Mouse (Mus musculus): ENCODE results near the gene Bspry. TPM values are rescaled to one million over a fixed set of nuclear protein-coding genes. Genes with fewer than 3 reads are reported as not detected.
A peak's percentile ranks its signal among the peaks of the same experiment; 100 is the strongest.

Bspry gene
- total RNA-seq, 2 experiments from 2014 or later, result 0.42 to 0.70 TPM

DNA sequence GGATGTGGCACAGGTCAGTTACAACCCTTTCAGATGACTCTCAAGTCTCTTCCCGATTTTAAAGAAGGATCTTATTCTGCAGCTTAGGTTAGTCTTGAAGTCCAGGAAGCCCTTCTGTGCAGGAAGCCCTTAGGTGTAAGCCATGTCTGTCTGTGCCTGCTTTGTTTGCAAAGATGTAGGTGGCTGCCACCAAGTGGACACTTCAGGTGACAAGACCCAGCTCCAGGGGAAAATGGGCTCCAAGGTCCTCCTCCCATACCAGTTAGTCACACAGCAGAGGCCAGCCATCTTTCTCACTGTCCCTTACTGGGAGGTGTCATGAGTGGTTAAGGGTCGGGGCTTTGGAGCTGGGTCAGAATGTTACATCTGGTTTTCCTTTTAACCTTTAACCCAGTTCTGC, 26.9 kb downstream of the Bspry start:
- intact Hi-C loops (cut with DNase I), result no loop called here
- no peak for DNase-seq (ENCODE audit: low spot score in 2 of 2)

- intact Hi-C loops (cut with DNase I), result no loop called here
- no peak for DNase-seq (ENCODE audit: low spot score in 2 of 2)
Measured at GRCm38 (mm10) chr4:62508839-62509238, 29.0 kb downstream of the Bspry start.

DNA sequence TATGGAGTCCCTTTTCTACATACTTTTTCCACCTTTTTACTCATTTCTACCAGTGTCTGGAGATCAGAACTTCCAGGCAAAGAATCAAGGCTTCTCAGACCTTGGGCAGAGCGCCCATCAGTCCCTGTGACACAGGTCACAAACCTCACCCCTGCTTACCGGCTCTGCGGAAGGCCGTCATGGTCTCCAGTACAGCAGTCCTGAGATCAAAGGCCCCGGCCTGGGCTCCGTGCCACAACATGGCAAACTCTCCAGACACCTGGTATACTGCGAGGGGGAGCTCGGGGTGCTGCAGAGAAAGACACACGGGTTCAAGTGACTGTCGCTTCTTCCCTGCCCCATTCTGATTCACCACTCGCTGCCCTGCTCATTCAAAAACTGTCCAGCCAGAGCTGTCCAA, 30.1 kb downstream of the Bspry start:
- intact Hi-C loops (cut with DNase I), result no loop called here
- DNase-seq (ENCODE audit: low spot score in 2 of 2), result no peak

DNA sequence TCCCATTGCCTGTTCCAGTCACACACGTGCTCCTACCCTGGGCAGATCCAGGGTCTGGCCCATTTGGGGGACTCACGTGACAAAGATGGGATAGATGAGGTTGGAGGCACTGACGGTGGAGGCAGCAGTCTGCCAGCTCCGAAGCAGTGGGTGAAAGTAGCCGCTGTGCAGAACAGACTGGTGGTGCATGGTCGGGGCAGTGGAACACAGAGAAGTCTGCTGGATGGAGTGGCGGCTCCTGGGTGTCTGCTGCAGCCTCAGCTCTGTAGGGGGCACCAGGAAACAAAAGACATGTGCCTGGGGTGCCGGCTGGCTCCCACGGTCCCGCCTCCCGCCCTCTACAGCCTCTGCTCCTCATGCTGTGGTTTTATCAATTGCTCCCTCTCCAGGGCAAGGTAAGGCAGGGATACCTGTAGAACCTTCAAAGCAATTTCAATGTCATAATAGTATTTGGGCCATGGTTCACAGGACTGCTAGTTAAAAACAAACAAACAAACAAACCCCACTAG, 34.2 kb downstream of the Bspry start:
- DNase-seq (ENCODE audit: low spot score in 2 of 2), result no peak
- intact Hi-C loops (cut with DNase I), result no loop called here

GRCm38 (mm10) chr4:62514995-62515394, 35.1 kb downstream of the Bspry start:
- intact Hi-C loops (cut with DNase I), result no loop called here
- no peak for DNase-seq (ENCODE audit: low spot score in 2 of 2)

DNA sequence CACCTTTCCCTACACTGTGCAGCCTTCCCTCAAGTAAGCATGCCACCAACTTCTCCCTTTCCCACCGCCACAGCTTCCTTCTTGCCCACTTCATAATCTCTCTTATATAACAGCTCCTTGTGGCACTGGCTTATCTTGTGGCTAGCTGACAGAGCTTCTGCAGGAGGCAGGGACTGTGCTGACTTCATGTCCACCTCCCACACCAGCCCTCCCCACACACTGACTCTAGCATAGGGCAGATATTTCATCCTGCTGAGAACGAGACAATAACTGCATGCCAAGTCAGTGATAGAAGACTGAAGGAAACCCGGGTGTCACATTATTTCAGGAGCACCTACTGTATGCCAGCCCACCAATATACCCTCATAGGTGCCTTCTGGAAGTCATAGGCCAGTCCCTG, 35.6 kb downstream of the Bspry start:
- intact Hi-C loops (cut with DNase I), result no loop called here
- DNase-seq (ENCODE audit: low spot score in 2 of 2), result no peak

DNA sequence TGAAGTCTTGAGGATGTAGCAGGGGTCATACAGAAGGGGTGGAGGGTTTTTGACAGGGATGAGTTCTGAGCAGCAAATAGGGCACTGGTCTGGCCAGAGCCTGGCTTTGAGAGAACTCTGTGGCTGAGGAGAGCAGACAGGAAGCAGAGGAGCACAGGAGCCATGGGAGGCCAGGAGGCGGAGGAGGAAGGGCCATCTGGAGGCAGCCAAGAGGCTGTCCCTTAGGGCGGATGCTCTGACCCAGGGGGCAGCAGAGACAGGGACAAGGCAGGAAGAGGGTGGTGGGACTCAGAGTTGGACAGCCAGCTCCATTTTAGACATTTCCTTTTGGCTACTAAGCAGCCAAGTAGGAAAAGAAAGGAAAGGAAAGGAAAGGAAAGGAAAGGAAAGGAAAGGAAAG, 36.2 kb downstream of the Bspry start:
- DNase-seq (ENCODE audit: low spot score in 2 of 2), result no peak
- intact Hi-C loops (cut with DNase I), result no loop called here

DNA sequence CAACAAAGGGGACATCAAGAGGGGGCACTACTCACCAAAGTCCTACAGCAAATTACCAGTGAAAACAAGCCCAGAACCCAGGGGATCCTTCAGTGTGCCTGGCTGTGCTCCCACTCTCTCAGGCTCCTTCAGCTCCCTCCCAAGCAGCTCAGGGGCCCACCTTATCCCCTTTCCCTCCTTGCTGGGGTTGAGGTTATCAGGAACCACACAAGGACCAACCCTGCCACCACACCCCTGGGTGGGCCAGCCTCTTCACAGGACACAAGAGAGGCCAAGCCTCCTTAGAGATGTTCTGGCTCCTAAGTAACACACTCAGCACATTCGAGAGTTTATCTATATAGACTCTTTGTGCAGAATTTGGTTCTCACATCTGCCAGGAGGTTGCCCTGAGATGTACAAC, 36.7 kb downstream of the Bspry start:
- intact Hi-C loops (cut with DNase I), result no loop called here
- DNase-seq (ENCODE audit: low spot score in 2 of 2), result no peak

DNA sequence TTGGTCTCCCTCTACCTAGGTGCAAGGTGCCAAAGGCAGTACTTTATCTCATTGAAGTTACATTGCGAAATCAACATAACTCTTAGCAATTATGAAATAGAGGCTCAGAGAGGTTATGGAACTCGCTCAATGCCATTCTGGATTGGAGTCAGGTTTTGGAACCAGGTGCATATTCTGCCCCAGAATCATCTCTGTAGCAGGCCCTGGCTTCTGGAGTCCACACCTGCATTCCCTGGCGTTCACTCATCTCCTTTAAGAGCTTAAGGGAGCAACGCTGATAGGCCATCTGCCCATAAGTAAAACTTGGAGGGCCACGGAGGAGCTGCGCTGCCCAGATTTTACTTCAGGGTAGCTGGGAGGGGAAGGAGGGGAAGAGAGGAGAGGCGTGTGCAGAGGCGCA, 37.2 kb downstream of the Bspry start:
- intact Hi-C loops (cut with DNase I), result no loop called here
- no peak for DNase-seq (ENCODE audit: low spot score in 2 of 2)

DNA sequence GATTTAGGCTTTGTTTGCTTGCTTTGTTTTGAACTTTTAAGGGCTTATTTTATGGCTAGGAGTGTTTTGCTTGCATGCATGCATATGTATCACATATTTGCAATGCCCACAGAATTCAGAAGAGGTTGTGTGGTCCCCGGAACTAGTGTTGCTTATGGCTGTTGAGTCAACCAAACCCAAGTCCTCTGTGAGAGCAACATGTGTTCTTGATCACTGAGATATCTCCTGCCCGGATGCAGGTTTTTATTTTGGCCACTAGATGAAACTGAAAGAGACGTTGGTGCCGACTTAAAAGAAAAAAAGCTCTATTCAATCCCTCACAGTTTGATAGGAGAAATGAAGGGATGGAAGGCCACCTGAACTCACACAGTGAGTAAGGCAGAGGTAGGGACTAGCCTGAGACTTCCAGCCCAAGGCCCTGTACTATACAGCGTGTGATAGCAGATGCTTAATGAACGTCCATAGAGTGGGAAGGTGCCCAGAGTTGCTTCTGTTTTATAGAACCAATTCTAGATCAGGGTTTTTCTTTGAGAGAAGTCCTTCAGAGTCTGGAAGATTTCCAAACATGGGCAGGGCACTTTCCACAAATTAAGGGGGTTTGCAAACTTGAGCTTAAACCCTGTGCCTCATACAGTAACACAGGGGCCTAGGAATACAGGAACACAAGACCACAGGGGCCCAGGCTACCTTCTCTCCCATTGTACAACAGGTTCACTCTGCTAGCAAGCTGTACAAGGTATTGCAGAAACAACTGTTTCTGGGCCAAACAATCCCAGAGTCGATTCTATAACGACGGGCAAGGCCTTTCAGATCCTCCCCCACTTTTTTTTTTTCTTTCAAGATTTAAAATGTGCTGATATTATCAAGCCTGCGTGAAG, 37.9 kb downstream of the Bspry start:
- DNase-seq (ENCODE audit: low spot score in 2 of 2), result no peak
- intact Hi-C loops (cut with DNase I), result no loop called here

- no peak for DNase-seq (ENCODE audit: low spot score in 2 of 2)
- intact Hi-C loops (cut with DNase I), result no loop called here
Measured at GRCm38 (mm10) chr4:62518416-62519121, 38.7 kb downstream of the Bspry start.

- peak in 1 of 2 experiments; percentile 39 for DNase-seq (ENCODE audit: low spot score in 2 of 2)
- intact Hi-C loops (cut with DNase I), result no loop called here
Measured at GRCm38 (mm10) chr4:62519122-62519848, 39.4 kb downstream of the Bspry start.

GRCm38 (mm10) chr4:62519849-62520233, 40.0 kb downstream of the Bspry start, which contains the start of gene Alad:
Gene Alad (minus strand): TSS chr4:62519918.
- intact Hi-C loops (cut with DNase I), result no loop called here
- DNase-seq (ENCODE audit: low spot score in 2 of 2), result peak; percentile 50 to 77

GRCm38 (mm10) chr4:62520892-62521400, 41.1 kb downstream of the Bspry start:
- no peak for DNase-seq (ENCODE audit: low spot score in 2 of 2)
- intact Hi-C loops (cut with DNase I), result no loop called here

DNA sequence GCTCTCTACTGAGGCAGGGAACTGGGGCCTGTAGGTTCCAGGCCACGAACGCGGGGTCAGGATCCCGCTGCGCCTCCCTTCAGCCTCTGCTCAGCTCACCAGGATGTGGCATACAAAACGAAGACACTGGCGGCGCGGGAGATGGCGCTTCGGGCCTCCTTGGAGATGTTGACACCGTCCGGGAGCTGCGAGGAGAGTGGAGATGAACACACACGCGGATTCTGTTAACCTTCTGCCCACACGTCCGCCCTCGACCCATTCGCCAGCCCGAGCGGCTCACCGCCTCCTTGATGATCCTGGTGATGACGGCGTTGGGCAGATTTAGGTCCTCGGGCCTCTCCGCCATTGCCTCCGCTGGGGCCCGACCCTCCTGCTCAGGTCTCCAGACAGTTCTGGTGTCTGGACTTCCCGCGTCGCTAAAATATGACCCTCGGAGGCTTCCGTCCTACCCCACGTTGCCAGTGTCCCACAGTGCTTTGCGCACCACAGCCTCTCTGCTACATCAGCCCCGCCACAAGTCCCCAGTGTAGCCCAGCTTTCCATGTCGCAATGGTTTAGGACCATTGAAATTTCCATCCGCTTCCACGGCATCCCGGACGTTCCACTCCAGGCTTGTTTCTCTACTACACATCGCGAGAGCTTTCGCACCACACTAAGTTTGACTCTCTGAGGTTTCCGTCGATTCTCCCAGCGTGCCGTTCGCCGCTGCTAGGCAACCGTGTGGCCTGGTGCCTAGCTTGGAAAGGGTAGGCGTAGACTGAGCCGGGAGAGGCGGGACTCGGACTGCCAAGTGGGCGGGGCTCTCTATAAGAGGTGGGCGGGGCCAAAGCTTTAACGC, 45.0 kb downstream of the Bspry start, which contains the start of the genes Pole3 and 4933430I17Rik:
Pole3 (minus strand) TSS at position 418 of the 838 bp plus-strand sequence.
4933430I17Rik (plus strand) TSS at position 719 of the 838 bp plus-strand sequence.
- DNase-seq (ENCODE audit: low spot score in 2 of 2), result peak; percentile 97 to 98
- intact Hi-C loops (cut with DNase I), result no loop called here

DNA sequence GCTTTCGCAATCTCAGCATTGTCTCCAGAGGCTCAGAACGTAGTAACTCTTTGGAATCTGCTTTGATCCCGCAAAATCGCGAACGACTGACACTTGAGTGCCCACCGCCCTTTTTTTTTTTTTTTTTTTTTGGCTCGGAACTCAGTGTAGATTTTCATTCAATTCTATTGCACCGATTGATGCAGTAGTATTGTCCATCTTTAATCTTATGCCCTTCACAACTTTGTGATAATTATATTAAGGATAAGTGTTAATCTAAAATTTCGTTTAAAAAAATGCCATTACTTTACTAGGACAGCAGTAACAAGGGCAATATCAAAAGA, 45.6 kb downstream of the Bspry start:
- intact Hi-C loops (cut with DNase I), result no loop called here
- no peak for DNase-seq (ENCODE audit: low spot score in 2 of 2)

GRCm38 (mm10) chr4:62526256-62526655, 46.4 kb downstream of the Bspry start:
- no peak for DNase-seq (ENCODE audit: low spot score in 2 of 2)
- intact Hi-C loops (cut with DNase I), result no loop called here

DNA sequence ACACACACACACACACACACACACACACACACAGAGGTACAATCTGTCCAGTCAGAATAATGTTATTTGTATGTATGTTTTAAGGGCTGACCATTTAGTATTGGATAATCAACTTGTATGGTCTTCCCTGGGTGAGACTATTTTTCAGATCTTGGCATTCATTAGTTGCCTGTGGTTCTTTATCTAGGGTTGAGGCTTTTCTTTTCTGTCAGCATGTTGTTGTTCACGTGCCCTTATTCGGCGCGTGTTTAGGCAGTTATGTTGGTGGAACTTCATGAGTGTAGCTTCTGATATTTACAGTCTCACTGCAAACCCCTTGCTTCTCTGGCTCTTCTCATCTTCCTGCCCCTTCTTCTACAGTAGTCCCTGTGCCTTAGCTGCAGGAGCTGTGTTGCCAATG, 47.8 kb downstream of the Bspry start:
- DNase-seq (ENCODE audit: low spot score in 2 of 2), result no peak
- intact Hi-C loops (cut with DNase I), result no loop called here

GRCm38 (mm10) chr4:62533729-62534128, 53.9 kb downstream of the Bspry start:
- intact Hi-C loops (cut with DNase I), result no loop called here
- DNase-seq (ENCODE audit: low spot score in 2 of 2), result no peak

Data from left cerebral cortex, postnatal 14 days (tissue).